Mouse (Mus musculus): ENCODE data around the gene Mta2.

- TF ChIP-seq CTCF (conservative IDR thresholded peaks at IDR 0.05; ENCODE audit: low read length), result no peak
- TF ChIP-seq POU5F1 (IDR thresholded peaks at IDR 0.05; ENCODE audit: borderline replicate concordance, low read length), result no peak
These were observed 1.0 kb upstream of the Mta2 start for GRCm38 (mm10) chr19:8940526-8941133.

Data from E14TG2a.4 (cell line).